Mouse (Mus musculus): Measurements from ENCODE around the gene Sec24a.

DNA sequence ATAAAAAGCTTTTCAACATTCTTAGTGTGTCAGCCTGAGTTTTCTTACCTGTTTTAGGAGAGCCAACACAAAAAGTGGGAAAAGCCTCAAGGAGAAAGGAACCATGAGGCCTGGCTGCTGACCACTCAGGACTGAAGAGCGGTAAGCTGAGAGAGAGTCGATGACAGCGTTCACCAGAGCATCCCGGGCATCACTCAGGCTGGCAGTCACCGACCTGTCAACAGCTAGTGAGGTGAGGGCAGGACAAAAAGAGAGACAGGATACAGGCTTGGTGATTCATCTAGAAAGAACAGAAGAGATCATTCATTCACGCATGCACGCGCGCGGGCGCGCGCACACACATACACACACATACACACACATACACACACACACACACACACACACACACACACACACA is 56.4 kb downstream of the Sec24a start:
- TF ChIP-seq CTCF (IDR thresholded peaks at IDR 0.05; ENCODE audit: low read depth) (no peak), EP300 (optimal IDR thresholded peaks at IDR 0.05) (no peak)

Measured in stomach, postnatal 0 days (tissue).